ENCODE assay signal across 20 mouse cellular contexts in genomic region chr10:111854254-111854653, GRCm38 (mm10).
"Had no signal": no experiment of that assay in that cellular context is flagged by ENCODE, and none has a peak within 500 bp of the region (broad histone marks: within the 10 kb centered on the region; RNA-seq: fewer than 3 reads in every experiment).

No protein-coding gene starts in this region.

- H3K36me3 ChIP-seq: liver, embryonic 12.5 days; midbrain, embryonic 10.5 days; midbrain, embryonic 12.5 days; neural tube, embryonic 13.5 days; neural tube, embryonic 15.5 days; stomach, embryonic 15.5 days had no signal

- H3K4me3 ChIP-seq: liver, embryonic 12.5 days; midbrain, embryonic 10.5 days; midbrain, embryonic 12.5 days; myocyte; neural tube, embryonic 13.5 days; neural tube, embryonic 15.5 days; stomach, embryonic 15.5 days had no signal

- H3K4me1 ChIP-seq: liver, embryonic 12.5 days; midbrain, embryonic 12.5 days; neural tube, embryonic 13.5 days; neural tube, embryonic 15.5 days; stomach, embryonic 15.5 days had no signal

- DNase-seq: lung, adult 18-20 months; lung, postnatal 14 days; lung, postnatal 4 days; midbrain, embryonic 14.5 days; retina, postnatal 1 day; right cerebral cortex, adult 18-20 months; right cerebral cortex, postnatal 14 days; thymus, adult 2 months; thymus, postnatal 25 days; thymus, postnatal 4 days had no signal

- H3K27ac ChIP-seq: liver, embryonic 12.5 days; liver, embryonic 14.5 days; midbrain, embryonic 10.5 days; midbrain, embryonic 12.5 days; neural tube, embryonic 13.5 days; neural tube, embryonic 15.5 days; stomach, embryonic 15.5 days; stomach, postnatal 0 days had no signal

- H3K27me3 ChIP-seq: liver, embryonic 12.5 days; midbrain, embryonic 12.5 days; neural tube, embryonic 13.5 days; neural tube, embryonic 15.5 days; stomach, embryonic 15.5 days had no signal

- H3K9ac ChIP-seq: liver, embryonic 12.5 days; liver, embryonic 14.5 days; midbrain, embryonic 12.5 days; neural tube, embryonic 13.5 days; neural tube, embryonic 15.5 days; stomach, embryonic 15.5 days had no signal

- ATAC-seq: liver, embryonic 12.5 days; midbrain, embryonic 16.5 days had no signal

- H3K4me2 ChIP-seq: liver, embryonic 12.5 days; midbrain, embryonic 12.5 days; neural tube, embryonic 13.5 days; neural tube, embryonic 15.5 days; stomach, embryonic 15.5 days had no signal

- H3K9me3 ChIP-seq: liver, embryonic 12.5 days; midbrain, embryonic 10.5 days; midbrain, embryonic 12.5 days; neural tube, embryonic 13.5 days; neural tube, embryonic 15.5 days; stomach, embryonic 15.5 days had no signal
